Comparison of ENCODE assay signal across 14 mouse cellular contexts in genomic region chr1:74277041-74277440, GRCm38 (mm10). TPM values are rescaled to one million over a fixed set of nuclear protein-coding genes. Genes with fewer than 3 reads are reported as not detected.
"Had no signal": no experiment of that assay in that cellular context is flagged by ENCODE, and none has a peak within 500 bp of the region (broad histone marks: within the 10 kb centered on the region; RNA-seq: fewer than 3 reads in every experiment).

No protein-coding gene starts in this region.

- H3K4me2 ChIP-seq: liver, embryonic 13.5 days; lung, embryonic 15.5 days; midbrain, embryonic 13.5 days had no signal

- H3K27ac ChIP-seq: left cerebral cortex, adult 2 months; limb, embryonic 10.5 days; liver, embryonic 13.5 days; lung, embryonic 15.5 days; macrophage; midbrain, embryonic 13.5 days had no signal

- H3K9me3 ChIP-seq: limb, embryonic 10.5 days; liver, embryonic 13.5 days; lung, embryonic 15.5 days; midbrain, embryonic 13.5 days had no signal

- ATAC-seq: inflammation-experienced regulatory T-cells, adult 6 months; liver, postnatal 0 days; midbrain, embryonic 13.5 days had no signal

- H3K9ac ChIP-seq: liver, embryonic 13.5 days; liver, postnatal 0 days; lung, embryonic 15.5 days had no signal

- H3K27me3 ChIP-seq: liver, embryonic 13.5 days; lung, embryonic 15.5 days; midbrain, embryonic 13.5 days had no signal

- DNase-seq: kidney, postnatal 14 days; liver, embryonic 13.5 days; liver, postnatal 0 days; lung, postnatal 14 days; spleen, adult 18-20 months; thymus, postnatal 4 days had no signal

- H3K4me3 ChIP-seq: left cerebral cortex, adult 2 months; limb, embryonic 10.5 days; liver, embryonic 13.5 days; lung, embryonic 15.5 days; midbrain, embryonic 13.5 days had no signal

RNA-seq across cellular contexts. Expression of gene Gpbar1, which starts 1.3 kb away (rescaled TPM):
- polyA plus RNA-seq: macrophage; midbrain, postnatal 0 days; neural tube, embryonic 14.5 days had no signal
